Mouse (Mus musculus) lung, postnatal 14 days (tissue): ENCODE measurements around the gene Lif.

ENCODE experiments used
- DNase-seq: peaks from one replicate; pipeline ENCODE4 v3.0.0; 2021

The Lif gene

DNA sequence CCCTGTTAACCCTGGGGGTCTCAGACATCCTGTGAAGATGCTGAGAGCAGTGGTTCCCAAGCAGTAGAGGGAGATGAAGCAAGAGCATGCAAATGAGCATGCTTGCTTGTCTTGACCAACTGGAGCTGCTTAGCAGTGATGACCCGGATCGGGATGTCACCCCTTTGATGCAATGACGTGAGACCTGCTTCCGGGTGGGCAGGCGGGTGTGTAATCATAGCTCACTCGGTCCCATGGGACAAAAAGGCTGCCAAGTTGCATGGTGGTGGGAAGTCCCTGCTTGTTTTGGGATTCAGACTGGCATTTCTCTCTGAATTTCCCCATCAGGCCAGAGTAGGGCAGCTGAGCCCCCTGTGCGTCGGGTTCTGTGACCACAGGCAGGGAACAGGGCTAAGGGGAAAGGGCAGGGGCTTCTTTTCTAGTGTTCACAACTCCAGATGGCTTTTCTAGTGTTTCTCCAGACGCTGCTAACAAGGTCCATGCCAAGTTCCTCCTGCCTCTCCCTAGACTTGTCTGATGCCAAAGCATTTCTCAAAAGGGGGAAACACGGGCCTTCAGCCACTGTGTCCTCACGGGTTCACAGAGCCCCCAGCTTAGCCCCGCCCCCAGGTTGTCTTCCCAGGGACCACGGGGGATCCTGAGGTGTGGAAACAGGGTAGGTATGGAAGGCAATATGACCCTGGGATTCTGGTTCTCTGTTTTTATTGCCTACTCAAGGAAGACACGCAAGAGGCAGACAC lies 42.5 kb downstream of the Lif start:
- DNase-seq, result no peak

DNA sequence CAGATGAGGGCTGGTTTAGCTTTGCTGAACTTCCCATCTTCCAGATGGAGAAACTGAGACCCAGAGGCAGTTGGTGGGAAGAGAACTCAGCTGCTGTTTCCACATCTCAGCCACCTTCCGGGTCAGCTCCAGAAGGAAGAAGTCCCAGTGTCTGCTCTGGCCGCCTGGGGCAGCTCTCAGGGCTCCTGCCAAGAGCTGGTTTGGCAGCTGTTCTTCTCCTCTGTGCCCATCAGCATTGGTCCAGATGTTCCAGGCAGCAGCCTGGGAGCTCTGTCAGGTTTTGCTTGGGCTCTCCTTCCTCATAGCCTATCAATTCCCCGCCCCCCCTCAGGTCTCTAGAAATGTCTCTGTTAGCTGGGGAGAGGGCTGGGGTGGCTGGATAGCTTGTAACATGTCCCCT lies 43.3 kb downstream of the Lif start:
- DNase-seq, result no peak

DNA sequence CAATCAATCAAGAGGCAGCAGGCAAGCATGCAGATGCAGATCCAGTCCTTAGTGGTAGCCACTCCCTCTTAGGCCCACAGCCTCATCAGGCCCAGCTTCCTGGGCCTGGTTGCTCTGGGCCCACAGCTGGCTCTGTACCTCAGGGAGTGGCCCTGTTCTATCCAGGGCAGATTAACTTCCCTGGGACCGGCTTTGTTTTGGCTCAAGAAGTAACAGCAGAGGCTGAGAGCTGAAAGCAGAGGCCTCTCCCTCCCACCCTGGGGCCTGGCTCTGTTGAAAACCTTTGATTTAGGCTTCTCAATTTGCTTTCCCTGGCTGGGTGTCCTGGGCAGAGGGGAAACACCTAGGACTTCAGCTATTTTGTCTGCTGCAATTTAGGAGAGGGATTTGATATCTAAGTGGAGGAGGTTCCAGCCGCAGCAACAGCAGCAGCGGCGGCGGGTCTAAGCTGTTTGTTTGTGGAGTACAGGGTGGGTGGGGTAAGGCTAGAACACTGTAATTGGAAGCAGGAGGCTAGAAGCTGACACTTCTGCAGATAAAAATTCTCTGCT lies 45.1 kb downstream of the Lif start:
- DNase-seq, result no peak

DNA sequence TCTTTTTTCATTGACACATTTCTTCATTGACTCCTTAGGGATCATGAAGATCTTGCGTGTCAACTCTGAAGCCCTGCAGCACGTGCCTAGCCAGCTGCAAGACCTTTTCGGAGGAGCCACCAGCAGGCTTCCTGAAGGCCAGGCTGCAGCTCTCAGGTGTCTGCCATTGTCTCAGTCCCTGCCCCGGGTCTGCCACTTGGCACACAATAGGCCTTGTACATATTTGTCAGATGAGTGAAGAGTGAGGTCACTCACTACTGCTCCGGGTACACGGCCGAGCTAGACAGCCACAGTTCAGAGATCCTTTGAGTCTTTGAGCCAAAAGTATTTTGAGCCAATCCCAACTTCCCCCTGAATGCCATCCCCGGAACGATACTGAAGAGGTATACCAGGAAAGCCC lies 45.7 kb downstream of the Lif start:
- no peak for DNase-seq

DNA sequence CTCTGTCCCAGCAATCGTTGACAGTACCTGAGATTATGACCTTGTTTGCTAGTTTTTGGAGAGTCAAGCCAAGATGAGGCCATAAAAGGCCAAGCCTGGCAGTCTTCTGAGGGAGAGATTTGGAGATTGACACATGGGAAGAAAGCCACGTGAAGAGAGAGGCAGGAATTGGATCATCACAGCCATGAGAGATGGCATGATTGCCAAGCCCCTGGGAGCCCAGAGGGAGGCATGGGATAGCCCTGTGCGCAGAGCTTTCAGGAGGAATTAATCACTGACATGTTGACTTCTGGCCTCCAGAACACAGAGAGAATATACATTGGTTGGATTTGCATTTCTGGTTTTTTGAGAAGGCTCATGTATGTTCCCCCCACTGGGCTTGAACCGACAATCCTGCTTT lies 46.8 kb downstream of the Lif start:
- no peak for DNase-seq

DNA sequence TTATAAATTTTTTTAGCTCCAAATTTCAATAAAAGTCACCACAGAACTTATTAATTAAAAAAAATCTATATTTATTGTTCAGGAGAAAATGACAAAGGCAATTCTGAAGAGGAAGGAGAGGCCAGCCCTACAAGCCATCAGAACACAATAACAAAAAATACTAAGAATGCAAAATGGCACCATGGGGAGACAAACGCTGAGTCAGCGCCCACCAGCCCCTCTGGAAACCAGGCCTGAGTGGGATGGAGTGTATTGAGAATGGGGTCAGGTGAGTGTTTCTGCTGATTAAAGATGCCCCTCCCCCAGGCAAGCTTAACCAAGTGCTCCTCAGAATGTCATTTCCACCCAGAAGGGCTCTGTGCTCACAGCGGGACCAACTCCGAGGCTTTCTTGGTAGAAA lies 47.7 kb downstream of the Lif start:
- DNase-seq, result no peak

DNA sequence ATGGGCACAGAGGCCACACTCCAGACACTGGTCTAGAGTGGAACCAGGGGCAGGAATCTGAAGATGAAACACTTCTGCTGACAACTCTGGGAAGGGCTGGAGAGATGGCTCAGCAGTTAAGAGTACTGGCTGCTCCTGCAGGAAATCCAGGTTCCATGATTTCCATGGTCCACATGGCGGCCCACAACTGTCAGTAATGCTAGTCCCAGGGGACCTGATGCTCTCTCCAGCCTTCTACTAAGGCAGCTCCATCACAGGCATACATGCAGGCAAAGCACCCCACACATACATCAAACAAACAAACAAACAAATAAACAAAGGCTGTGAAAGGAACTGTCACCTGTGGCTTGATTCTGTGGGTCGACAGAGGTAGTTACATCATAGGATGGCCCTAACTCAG lies 48.7 kb downstream of the Lif start:
- DNase-seq, result no peak

DNA sequence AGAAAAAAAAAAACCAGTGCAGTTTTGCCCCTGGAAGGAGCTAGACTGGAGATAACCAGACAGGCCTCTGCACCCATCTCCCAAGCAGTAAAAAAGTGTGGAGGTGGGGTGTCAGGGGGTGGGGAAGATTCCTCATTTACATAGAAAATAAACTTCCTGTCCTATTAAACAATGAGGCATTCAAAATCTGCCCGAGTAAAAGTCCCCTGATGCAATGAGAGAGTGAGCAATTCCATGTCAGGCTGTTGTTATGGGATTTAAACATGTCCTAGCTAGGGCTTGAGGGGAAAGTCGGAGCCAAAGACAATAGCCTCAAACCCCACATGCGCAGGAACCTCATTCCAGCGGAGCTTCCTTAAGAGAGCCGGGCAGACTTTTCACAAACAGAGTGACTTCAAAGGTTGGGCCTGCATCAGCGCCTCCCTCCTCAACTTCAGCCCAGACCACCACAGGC lies 50.7 kb downstream of the Lif start:
- DNase-seq, result no peak

DNA sequence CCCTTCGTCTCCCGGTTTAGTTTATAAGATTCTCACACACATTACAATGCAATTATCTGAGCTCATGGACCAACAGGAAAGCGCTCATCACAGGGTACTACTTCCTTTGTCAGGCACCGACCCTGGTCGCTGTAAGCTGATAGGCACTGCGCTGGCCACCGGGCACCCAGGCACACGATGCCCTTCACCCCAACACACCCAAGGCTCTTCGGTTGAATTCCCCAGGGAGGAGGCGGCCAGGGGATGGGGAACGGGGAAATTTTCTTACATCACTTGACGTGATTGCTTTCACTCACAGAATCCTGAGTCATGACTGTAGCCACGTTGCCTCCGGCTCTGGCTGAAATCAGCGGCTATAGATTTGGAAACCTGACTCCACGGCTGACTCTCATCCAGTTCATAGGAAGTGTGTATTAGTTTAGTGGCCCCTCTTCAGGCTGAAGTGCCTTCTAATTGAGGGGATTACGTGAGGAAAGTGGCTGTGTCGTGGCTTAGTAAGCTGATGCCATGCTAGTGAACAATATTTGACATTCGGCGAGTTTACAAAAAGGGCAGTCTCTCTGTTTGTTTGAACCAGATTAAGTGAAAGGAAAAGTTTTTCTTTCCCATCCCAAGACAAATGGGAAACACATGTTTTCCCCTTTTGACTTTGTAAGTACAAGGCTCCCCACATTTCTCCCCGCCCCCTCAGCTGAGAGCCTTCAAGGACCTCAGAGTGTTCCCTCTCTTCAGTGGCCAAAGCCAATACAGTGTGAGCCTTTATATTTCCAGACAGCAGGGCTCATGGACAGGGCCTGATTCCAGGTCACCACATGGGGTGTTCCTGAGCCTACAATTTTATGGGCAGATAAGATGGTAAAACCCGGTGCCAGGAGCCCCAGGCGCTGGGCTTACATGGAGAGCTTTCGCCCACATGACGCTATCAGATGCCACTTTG lies 51.4 kb downstream of the Lif start:
- DNase-seq, result no peak

DNA sequence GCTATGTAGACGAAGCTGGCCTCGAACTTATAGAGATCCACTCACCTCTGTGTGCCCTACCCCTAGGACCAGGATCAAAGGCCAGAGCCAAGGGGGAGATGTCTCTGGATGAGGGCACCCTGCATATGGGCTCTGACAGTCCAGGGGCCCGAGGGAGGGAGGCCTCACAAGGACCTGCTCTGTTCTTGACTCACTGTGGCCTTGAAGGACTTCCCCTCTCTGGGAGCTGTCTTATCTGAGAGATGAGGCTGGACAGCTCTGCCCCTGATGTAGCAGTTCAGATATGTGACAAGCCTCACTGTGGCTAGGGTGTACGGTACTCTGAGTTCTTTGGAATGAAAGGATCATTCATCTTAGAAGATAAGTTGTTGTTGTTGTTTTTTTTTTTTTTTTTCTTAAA lies 52.3 kb downstream of the Lif start:
- DNase-seq, result no peak

DNA sequence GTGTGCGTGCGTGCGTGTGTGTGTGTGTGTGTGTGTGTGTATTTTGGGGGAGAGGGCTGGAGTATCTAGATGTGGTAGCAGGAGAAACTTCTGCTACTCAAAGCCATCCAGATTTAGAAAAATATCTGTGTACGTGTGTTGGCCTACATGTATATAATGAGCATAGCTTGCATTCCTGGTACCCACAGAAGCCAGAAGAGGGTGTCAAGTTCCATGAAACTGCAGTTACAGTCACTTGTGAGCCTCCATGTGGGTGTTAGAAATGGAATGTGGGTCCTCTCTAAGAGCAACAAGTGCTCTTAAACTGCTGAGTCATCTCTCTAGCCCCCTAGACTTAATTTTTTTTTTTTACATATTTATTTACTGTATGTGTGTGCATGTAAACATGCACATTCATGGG lies 53.0 kb downstream of the Lif start:
- DNase-seq, result no peak

DNA sequence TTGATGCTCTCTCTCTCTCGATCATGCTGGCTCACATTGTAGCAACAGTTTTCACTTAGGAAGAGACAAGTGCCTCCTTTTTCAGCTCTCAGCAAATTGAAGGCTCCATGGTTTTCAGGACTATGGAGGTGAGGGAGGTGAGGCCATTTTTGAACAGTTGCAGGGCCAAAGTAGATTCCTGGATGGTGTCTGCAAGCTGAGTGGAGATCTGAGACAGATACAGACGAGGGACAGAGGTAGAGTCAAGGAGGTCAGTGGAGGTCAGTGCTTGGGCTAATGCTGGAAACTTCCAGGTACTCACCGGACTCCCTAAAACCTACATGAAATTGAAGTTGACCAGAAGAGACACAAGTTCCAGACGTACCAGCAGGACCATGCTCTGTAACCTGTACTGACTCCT lies 54.8 kb downstream of the Lif start:
- DNase-seq, result no peak

DNA sequence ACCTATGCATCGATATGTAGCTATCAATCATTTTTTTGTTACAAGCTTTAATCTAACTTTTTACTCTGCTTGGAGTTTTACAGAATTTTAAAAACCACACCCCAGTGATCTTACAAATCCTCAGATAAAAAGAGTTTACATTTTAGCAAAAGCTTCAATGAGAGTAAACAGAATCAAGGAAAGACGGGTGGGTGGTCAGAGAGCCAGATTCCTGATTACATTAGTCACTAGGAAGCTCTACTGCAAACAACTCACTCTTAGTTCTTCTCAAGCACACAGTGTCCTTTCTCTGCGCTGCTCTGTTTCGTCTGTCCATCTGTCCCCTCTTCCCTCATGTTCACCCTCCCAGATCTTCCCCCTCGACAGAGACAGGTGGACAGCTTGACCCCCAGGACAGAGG lies 59.9 kb downstream of the Lif start:
- DNase-seq, result no peak

DNA sequence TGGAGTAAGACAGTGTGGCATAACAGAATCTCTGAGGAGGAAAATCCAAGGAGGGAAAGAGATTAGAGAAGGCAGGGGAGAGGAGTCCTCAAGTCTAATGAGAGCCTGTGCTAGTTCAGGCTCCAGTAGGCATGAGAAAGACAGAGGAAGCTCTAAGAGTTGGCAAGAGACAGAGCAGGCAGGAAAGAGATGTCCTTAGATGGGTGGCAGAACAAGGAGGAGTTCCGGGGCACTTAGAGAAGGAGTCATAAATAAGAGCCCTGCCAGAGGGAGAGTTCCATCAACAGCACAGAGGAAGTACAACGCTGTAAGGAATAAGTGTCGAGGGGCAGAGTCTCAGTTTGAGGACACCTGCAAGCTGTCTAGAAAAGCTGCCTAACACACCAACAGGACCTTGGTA lies 60.7 kb downstream of the Lif start:
- no peak for DNase-seq

DNA sequence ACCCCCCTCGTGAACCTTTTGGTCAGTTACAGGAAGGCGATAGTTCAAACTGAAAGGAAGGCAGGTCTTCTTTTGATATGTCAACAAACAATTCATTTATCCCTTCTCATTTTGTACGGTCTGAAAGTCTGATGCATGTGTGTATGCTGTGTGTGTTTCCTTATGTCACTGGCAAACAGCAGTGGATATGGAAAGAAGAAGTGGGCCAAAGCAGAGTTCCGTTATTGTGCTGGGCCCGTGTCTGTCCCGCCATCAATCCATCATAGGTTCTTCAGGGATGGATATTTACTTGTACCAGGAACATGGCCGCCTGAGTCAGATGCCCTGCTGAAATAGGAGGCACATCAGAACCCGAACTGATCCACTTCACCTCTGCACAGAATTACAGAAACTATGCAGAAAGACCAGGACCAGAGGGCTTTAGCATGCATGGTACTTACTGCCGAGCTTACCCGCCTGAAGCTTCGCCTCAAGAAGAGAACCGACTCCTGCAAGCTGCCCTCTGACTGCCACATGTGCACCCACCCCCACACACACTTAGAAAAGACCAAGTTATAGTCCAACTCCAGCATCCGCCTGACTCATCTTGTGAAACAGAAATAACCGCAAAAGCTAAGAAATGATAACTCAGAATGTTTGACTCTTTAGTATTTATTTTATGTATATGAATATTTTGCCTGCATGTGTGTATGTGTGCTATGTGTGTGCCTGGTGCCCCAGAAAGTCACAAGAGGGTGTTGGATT lies 62.0 kb downstream of the Lif start:
- DNase-seq, result no peak

DNA sequence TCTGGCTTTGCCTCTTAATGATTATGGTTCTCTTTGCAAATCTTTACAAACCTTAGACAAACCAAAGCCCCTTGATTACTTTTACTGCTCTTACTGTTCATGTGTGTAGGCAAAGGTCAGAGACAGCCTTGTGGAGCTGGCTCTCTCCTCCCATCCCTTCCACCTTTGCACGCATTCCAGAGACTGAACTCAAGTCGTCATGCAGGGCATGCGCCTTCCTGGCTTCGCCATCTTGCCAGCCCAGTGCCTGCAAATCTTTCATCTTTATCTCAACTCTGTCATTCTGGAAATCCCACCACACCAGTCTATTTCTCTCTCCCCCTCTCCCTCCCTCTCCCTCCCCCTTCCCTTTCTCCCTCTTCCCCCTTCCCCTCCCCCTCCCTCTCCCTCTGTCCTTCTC lies 63.5 kb downstream of the Lif start:
- no peak for DNase-seq
